Mouse (Mus musculus) spleen, adult 2 months (tissue): ENCODE results near the gene Mrpl55.

Experiments
- CTCF ChIP-seq: fragments of 200-500 bp; IDR thresholded peaks from 2 replicates; pipeline ENCODE4 v1.5.1; 2011; ENCODE audit warnings: mild to moderate bottlenecking, inconsistent platforms; ENCODE audit not compliant: insufficient read depth, insufficient read length, insufficient replicate concordance; ENCODE audit errors: extremely low read depth
- POLR2A ChIP-seq: fragments of 200-500 bp; IDR thresholded peaks from 2 replicates; pipeline ENCODE4 v1.6.1; 2011; ENCODE audit warnings: low read depth, low read length, inconsistent platforms

DNA sequence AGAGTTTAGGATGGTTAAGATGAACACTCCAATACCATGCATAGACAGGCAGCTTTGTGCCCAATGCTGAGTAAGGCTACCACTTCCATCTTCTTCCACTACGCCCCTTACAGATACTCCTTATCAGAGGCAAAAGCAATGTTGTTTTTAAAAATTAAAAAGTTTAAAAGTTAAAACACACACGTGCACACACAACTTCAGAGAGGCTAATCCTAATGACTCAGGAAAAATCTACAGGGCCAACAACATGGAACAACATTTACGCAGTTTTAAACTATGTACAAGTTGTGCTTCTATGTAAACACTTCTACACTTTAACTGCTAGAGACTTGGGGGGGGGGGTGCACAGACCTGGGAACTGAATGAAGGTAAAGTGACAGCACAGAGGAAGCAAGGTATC is 21.7 kb downstream of the Mrpl55 start:
- TF ChIP-seq POLR2A (no peak), CTCF (no peak)
